Mouse (Mus musculus) liver, embryonic 14.5 days (tissue): ENCODE results near the gene Tecta. TPM values are rescaled to one million over a fixed set of nuclear protein-coding genes. Genes with fewer than 3 reads are reported as not detected.
A peak's percentile ranks its signal among the peaks of the same experiment; 100 is the strongest.

Source experiments
- ATAC-seq: fragments of 200-750 bp; cut with Nextera tagmentation; 2 replicates; pipeline ENCODE4 v1.8.0; 2017; ENCODE audit warnings: moderate number of reproducible peaks, mild to moderate bottlenecking, moderate library complexity; ENCODE audit not compliant: insufficient read depth
- DNase-seq, 3 experiments: peaks; one replicate each; pipeline ENCODE4 v3.0.0-alpha.2; 2012 to 2013; ENCODE audit warnings: low read depth in 3 of 3, low spot score in 3 of 3
- H3K27ac ChIP-seq: fragments of 300-500 bp; sonication (generic); 2 replicates; pipeline ENCODE4 v1.5.1; 2014; ENCODE audit warnings: moderate library complexity, mild to moderate bottlenecking, control low read depth, inconsistent platforms
- H3K27me3 ChIP-seq: fragments of 300-500 bp; sonication (generic); 2 replicates; pipeline ENCODE4 v1.6.1; 2014; ENCODE audit warnings: mild to moderate bottlenecking, low read length, moderate library complexity; ENCODE audit not compliant: control insufficient read depth, insufficient read depth
- H3K36me3 ChIP-seq: fragments of 300-500 bp; sonication (generic); replicated peaks from 2 replicates; pipeline ENCODE4 v1.6.1; 2014; ENCODE audit warnings: low read depth; ENCODE audit not compliant: control insufficient read depth, insufficient read depth
- H3K4me1 ChIP-seq, 2 experiments: fragments of 200-500 bp in 1 of 2; fragments of 300-500 bp in 1 of 2; sonication (generic) in 1 of 2; replicated peaks; 2 replicates each; pipeline ENCODE4 v1.6.1; 2012 to 2014; ENCODE audit warnings: antibody characterized with exemption in 1 of 2, inconsistent platforms in 1 of 2, low read length in 1 of 2; ENCODE audit not compliant: control insufficient read depth in 2 of 2, insufficient read depth in 2 of 2
- H3K4me2 ChIP-seq: fragments of 300-500 bp; sonication (generic); 2 replicates; pipeline ENCODE4 v1.6.1; 2014; ENCODE audit warnings: low read depth, mild to moderate bottlenecking, control low read depth, moderate library complexity
- H3K4me3 ChIP-seq, 2 experiments: fragments of 200-500 bp in 1 of 2; fragments of 300-500 bp in 1 of 2; sonication (generic) in 1 of 2; 2 replicates each; pipeline ENCODE4 v1.5.1; 2012 to 2014; ENCODE audit warnings: low read depth in 2 of 2, low read length in 2 of 2, mild to moderate bottlenecking in 2 of 2, control low read depth in 1 of 2, inconsistent platforms in 1 of 2, moderate library complexity in 1 of 2; ENCODE audit not compliant: insufficient read depth in 1 of 2
- H3K9ac ChIP-seq: fragments of 300-500 bp; sonication (generic); replicated peaks from 2 replicates; pipeline ENCODE4 v1.6.1; 2014; ENCODE audit warnings: mild to moderate bottlenecking, control low read depth, moderate library complexity
- H3K9me3 ChIP-seq: fragments of 300-500 bp; sonication (generic); 2 replicates; pipeline ENCODE4 v1.6.1; 2016; ENCODE audit warnings: low read length, mixed read lengths; ENCODE audit not compliant: control insufficient read depth
- CTCF ChIP-seq: IDR thresholded peaks from 2 replicates; pipeline ENCODE4 v1.5.1; 2016; ENCODE audit warnings: antibody characterized with exemption, low read depth, control low read depth
- EP300 ChIP-seq: IDR thresholded peaks from 2 replicates; pipeline ENCODE4 v1.6.1; 2016; ENCODE audit warnings: antibody characterized with exemption, low read depth
- WGBS: fragments of 180-500 bp; shearing (Covaris S2); extraction: QIAGEN DNeasy Blood & Tissue Kit; methylation state at CpG from one replicate; pipeline ENCODE4 v1.1.7; 2014; ENCODE audit not compliant: insufficient replicate concordance; 5-methylcytosine and 5-hydroxymethylcytosine counted together
- polyA plus RNA-seq, 2 experiments: library from polyadenylated mRNA; depleted of rRNA in 1 of 2; stranded (reverse) in 1 of 2; unstranded in 1 of 2; fragments of >200 nt; fragmentation: Nextera tagmentation in 1 of 2; extraction: Ambion mirVana in 1 of 2; gene quantifications; 2 replicates each; pipeline versions ENCODE4 v1.2.1 to v1.2.3; 2012 to 2014

The Tecta gene
- polyA plus RNA-seq, 2 experiments = 0.05 to 0.28 TPM

DNA sequence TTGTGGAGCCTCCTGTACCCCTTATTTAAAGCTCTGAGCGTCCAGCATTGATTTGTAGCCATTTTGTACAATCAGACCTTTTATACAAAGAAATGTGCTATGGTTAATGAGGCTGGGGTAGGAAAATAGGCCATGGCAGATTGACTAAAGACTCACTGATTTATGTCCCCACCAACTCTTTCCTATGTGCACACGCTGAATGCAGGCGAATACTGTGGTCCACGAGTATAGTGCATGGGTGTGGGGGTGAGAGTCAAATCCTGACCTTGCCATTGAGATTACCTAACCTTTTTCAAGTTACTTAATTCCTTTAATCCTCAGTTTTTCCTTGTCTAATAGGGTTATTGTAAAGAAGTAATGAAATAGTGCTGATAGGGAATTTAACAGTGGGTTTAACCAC is 42.1 kb downstream of the Tecta start:
- no peak overlapping the region for H3K27ac ChIP-seq
- H3K9ac ChIP-seq = no peak overlapping the region
- DNase-seq (no peak), ATAC-seq (no peak)
- no peaks in the 10 kb centered on the region for H3K9me3 ChIP-seq
- no peak overlapping the region for H3K4me2 ChIP-seq
- H3K4me1 ChIP-seq = no peaks in the 10 kb centered on the region
- 57% methylated on average over 4 of the region's 4 CpGs for WGBS
- TF ChIP-seq CTCF (no peak), EP300 (no peak)
- H3K36me3 ChIP-seq = no peaks in the 10 kb centered on the region
- H3K27me3 ChIP-seq = no peaks in the 10 kb centered on the region
- H3K4me3 ChIP-seq = no peak overlapping the region

GRCm38 (mm10) chr9:42354871-42355270 is 44.9 kb downstream of the Tecta start:
- no peaks in the 10 kb centered on the region; a peak in 1 of 4 replicates for H3K4me1 ChIP-seq
- H3K4me2 ChIP-seq = no peak overlapping the region
- TF ChIP-seq CTCF (no peak), EP300 (no peak)
- no peaks in the 10 kb centered on the region for H3K36me3 ChIP-seq
- H3K9ac ChIP-seq = no peak overlapping the region
- H3K9me3 ChIP-seq = no peaks in the 10 kb centered on the region
- H3K4me3 ChIP-seq = no peak overlapping the region
- 65% methylated on average over 1 of the region's 1 CpGs for WGBS
- ATAC-seq (no peak), DNase-seq (no peak)
- H3K27ac ChIP-seq = no peak overlapping the region
- H3K27me3 ChIP-seq = no peaks in the 10 kb centered on the region

DNA sequence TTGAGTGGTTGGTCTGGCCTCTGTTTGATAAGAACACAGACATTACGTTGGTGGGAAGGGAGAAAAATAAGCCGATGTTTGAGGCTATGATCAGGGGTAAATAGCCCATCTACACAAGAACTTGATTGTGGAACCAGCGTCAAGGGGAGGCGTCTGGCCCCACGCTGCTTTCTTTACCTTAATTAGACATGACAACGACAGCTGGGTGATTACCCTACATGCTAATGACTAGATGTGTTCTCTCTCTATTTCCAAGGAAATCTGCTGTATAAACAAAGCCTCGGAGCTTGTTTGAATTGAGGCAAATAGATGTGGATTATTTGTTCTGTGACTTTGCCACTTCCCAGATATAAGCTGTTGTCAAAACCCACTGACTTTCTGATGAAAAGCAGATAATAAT is 49.9 kb downstream of the Tecta start:
- WGBS = 17% methylated on average over 7 of the region's 7 CpGs
- H3K4me3 ChIP-seq = no peak overlapping the region
- peaks cover 0 to 2% of the 10 kb centered on the region in 2 experiments; a peak in 1 of 4 replicates for H3K4me1 ChIP-seq
- ATAC-seq (no peak), DNase-seq (no peak)
- no peaks in the 10 kb centered on the region for H3K9me3 ChIP-seq
- no peak overlapping the region for H3K9ac ChIP-seq
- no peak overlapping the region for H3K4me2 ChIP-seq
- TF ChIP-seq EP300 (peak; percentile 40), CTCF (no peak)
- H3K36me3 ChIP-seq = no peaks in the 10 kb centered on the region
- H3K27ac ChIP-seq = no peak overlapping the region
- H3K27me3 ChIP-seq = no peaks in the 10 kb centered on the region

DNA sequence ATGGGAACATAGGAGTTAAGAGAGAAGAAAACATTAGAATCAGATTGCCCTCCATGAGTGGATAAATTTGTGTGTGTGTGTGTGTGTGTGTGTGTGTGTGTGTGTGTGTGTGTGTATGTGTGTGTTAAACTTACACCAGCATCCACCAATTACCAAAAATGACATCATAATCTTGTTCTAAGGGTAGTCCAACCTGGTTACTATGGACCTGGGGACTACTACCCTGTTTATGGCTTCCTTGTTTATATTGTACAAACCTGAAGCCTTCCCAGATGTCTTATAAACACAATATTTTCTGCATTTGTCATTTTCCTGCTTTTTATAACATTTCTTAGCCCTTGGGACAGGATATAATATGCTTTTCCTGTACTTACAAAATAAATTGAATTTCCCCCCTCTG is 53.4 kb downstream of the Tecta start:
- Histone ChIP-seq H3K36me3 (no peaks in the 10 kb centered on the region), H3K27me3 (no peaks in the 10 kb centered on the region), H3K27ac (no peak overlapping the region), H3K4me3 (no peak overlapping the region), H3K4me2 (no peak overlapping the region), H3K9ac (no peak overlapping the region), H3K9me3 (no peaks in the 10 kb centered on the region), H3K4me1 (peaks cover 0 to 2% of the 10 kb centered on the region in 2 experiments; a peak in 1 of 4 replicates)
- no peak for TF ChIP-seq CTCF
- TF ChIP-seq EP300 = no peak
- no peak for DNase-seq
- no peak for ATAC-seq

DNA sequence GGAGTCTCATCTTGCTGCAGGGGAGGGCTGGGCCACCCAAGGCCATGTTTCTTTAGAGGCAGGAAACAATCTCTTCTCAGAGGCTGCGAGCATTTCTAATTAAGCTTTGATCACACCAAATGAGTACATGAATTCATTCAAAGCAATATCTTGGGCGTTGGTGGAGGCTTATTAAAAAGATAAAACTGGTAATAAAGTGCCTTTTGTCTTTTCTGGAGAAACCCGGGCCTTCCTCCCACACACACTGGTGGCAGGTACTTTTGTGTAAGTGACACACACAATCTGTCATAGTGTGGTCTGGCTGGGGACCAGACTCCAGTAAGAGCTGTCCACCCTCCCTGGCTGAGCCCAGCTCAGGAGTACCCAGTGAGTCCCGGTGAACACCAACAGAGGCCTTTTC is 60.6 kb downstream of the Tecta start:
- DNase-seq = no peak
- H3K9ac ChIP-seq = no peak overlapping the region
- H3K4me3 ChIP-seq = no peak overlapping the region
- TF ChIP-seq CTCF = no peak
- no peak for TF ChIP-seq EP300
- 55% methylated on average over 4 of the region's 4 CpGs for WGBS
- no peak for ATAC-seq
- no peaks in the 10 kb centered on the region for H3K36me3 ChIP-seq
- H3K9me3 ChIP-seq = no peaks in the 10 kb centered on the region
- no peak overlapping the region for H3K4me2 ChIP-seq
- H3K27ac ChIP-seq = no peak overlapping the region
- H3K4me1 ChIP-seq = no peaks in the 10 kb centered on the region
- H3K27me3 ChIP-seq = no peaks in the 10 kb centered on the region

GRCm38 (mm10) chr9:42337026-42337425 is 62.7 kb downstream of the Tecta start:
- TF ChIP-seq EP300 (no peak), CTCF (no peak)
- Histone ChIP-seq H3K4me1 (no peaks in the 10 kb centered on the region), H3K27ac (no peak overlapping the region), H3K27me3 (no peaks in the 10 kb centered on the region), H3K9ac (no peak overlapping the region), H3K4me3 (no peak overlapping the region), H3K9me3 (no peaks in the 10 kb centered on the region), H3K4me2 (no peak overlapping the region), H3K36me3 (no peaks in the 10 kb centered on the region)
- ATAC-seq (no peak), DNase-seq (no peak)
- WGBS = 50% methylated on average over 13 of the region's 13 CpGs
